Mouse (Mus musculus): ENCODE data around the gene Gm30083. TPM values are rescaled to one million over a fixed set of nuclear protein-coding genes. Genes with fewer than 3 reads are reported as not detected.

Gene Gm30083
- total and polyA plus RNA-seq, 2 experiments from 2014 or later, result not detected

- TF ChIP-seq CTCF (IDR thresholded peaks at IDR 0.05; ENCODE audit: low read depth) (no peak), EP300 (IDR thresholded peaks at IDR 0.05; ENCODE audit: low read depth) (no peak)
- Histone ChIP-seq H3K4me2 (ENCODE audit: low read depth, low read length) (no peak overlapping the region), H3K9me3 (replicated peaks; ENCODE audit: control insufficient read depth, low read length) (no peaks in the 10 kb centered on the region), H3K27ac (ENCODE audit: low read depth) (no peak overlapping the region), H3K4me3 (ENCODE audit: low read depth, low read length) (no peak overlapping the region), H3K9ac (replicated peaks; ENCODE audit: low read depth, low read length) (no peak overlapping the region), H3K27me3 (ENCODE audit: control insufficient read depth, insufficient read depth, low read length) (0 out of 2 replicates have a peak, but pooled peaks cover 2% of the 10 kb centered on the region), H3K36me3 (replicated peaks; ENCODE audit: control insufficient read depth, insufficient read depth, low read length) (no peaks in the 10 kb centered on the region), H3K4me1 (ENCODE audit: control insufficient read depth, insufficient read depth) (no peaks in the 10 kb centered on the region)
- no peak for ATAC-seq (ENCODE audit: insufficient read depth, low read depth)
- DNase-seq (ENCODE audit: low spot score), result no peak
- WGBS, result 71% methylated on average over 5 of the region's 5 CpGs
Measured at GRCm38 (mm10) chr14:33942222-33942621, 72.8 kb downstream of the Gm30083 start.

GRCm38 (mm10) chr14:33940739-33941138 lies 74.2 kb downstream of the Gm30083 start, which contains the start of gene Gdf2:
Gdf2 (plus strand) TSS chr14:33941039.
- Histone ChIP-seq H3K36me3 (replicated peaks; ENCODE audit: control insufficient read depth, insufficient read depth, low read length) (no peaks in the 10 kb centered on the region), H3K27me3 (ENCODE audit: control insufficient read depth, insufficient read depth, low read length) (0 out of 2 replicates have a peak, but pooled peaks cover 5% of the 10 kb centered on the region), H3K4me3 (ENCODE audit: low read depth, low read length) (no peak within 1 kb of the TSS), H3K4me1 (ENCODE audit: control insufficient read depth, insufficient read depth) (no peaks in the 10 kb centered on the region), H3K9me3 (replicated peaks; ENCODE audit: control insufficient read depth, low read length) (no peaks in the 10 kb centered on the region), H3K4me2 (ENCODE audit: low read depth, low read length) (no peak within 1 kb of the TSS), H3K27ac (ENCODE audit: low read depth) (no peak within 1 kb of the TSS), H3K9ac (replicated peaks; ENCODE audit: low read depth, low read length) (no peak within 1 kb of the TSS)
- TF ChIP-seq CTCF (IDR thresholded peaks at IDR 0.05; ENCODE audit: low read depth) (no peak), EP300 (IDR thresholded peaks at IDR 0.05; ENCODE audit: low read depth) (no peak)
- WGBS, result 22% methylated on average over 8 of the region's 8 CpGs
- ATAC-seq (ENCODE audit: insufficient read depth, low read depth) (peak; percentile 28; the same call in 1 of the 2 replicates), DNase-seq (ENCODE audit: low spot score) (no peak)

- ATAC-seq (ENCODE audit: insufficient read depth, low read depth) (peak; percentile 59), DNase-seq (ENCODE audit: low spot score) (peak; percentile 63)
- H3K27ac ChIP-seq (ENCODE audit: low read depth), result no peak overlapping the region
- H3K4me3 ChIP-seq (ENCODE audit: low read depth, low read length), result peak overlapping the region; percentile 20; the same call in 1 of the 2 replicates
- H3K27me3 ChIP-seq (ENCODE audit: control insufficient read depth, insufficient read depth, low read length), result 0 out of 2 replicates have a peak, but pooled peaks cover 8% of the 10 kb centered on the region
- WGBS, result 29% methylated on average over 9 of the region's 9 CpGs
- no peak overlapping the region for H3K9ac ChIP-seq (replicated peaks; ENCODE audit: low read depth, low read length)
- no peaks in the 10 kb centered on the region for H3K4me1 ChIP-seq (ENCODE audit: control insufficient read depth, insufficient read depth)
- no peaks in the 10 kb centered on the region for H3K9me3 ChIP-seq (replicated peaks; ENCODE audit: control insufficient read depth, low read length)
- H3K36me3 ChIP-seq (replicated peaks; ENCODE audit: control insufficient read depth, insufficient read depth, low read length), result no peaks in the 10 kb centered on the region
- no peak for TF ChIP-seq EP300 (IDR thresholded peaks at IDR 0.05; ENCODE audit: low read depth)
- TF ChIP-seq CTCF (IDR thresholded peaks at IDR 0.05; ENCODE audit: low read depth), result peak; percentile 87
- peak overlapping the region; percentile 44 for H3K4me2 ChIP-seq (ENCODE audit: low read depth, low read length)
Measured at GRCm38 (mm10) chr14:33939117-33939516, 75.9 kb downstream of the Gm30083 start.

Other genes starting within 250 kb of the Gm30083 start
- 1.1 and 2.2 TPM in 2 replicates for gene Gdf10, start 91.6 kb downstream of the Gm30083 start, total RNA-seq (2014; rRNA removed; ENCODE audit: low replicate concordance)
- 1.6 and 2.3 TPM in 2 replicates for gene Gdf10, start 91.6 kb downstream of the Gm30083 start, polyA plus RNA-seq (2015; fragmentation: Nextera tagmentation; extraction: Ambion mirVana)
- 0.12 and 3.0 TPM in 2 replicates for gene Gdf2, start 74.1 kb downstream of the Gm30083 start, total RNA-seq (2014; rRNA removed; ENCODE audit: low replicate concordance)
- 0.25 and 0.27 TPM in 2 replicates for gene Gdf2, start 74.1 kb downstream of the Gm30083 start, polyA plus RNA-seq (2015; fragmentation: Nextera tagmentation; extraction: Ambion mirVana)
- gene Rbp3, start 61.2 kb downstream of the Gm30083 start, total RNA-seq (2014; rRNA removed; ENCODE audit: low replicate concordance), result not detected in 2 replicates
- not detected in 2 replicates for gene Rbp3, start 61.2 kb downstream of the Gm30083 start, polyA plus RNA-seq (2015; fragmentation: Nextera tagmentation; extraction: Ambion mirVana)
- not detected in 2 replicates for gene Zfp488, start 36.4 kb downstream of the Gm30083 start, total RNA-seq (2014; rRNA removed; ENCODE audit: low replicate concordance)
- gene Zfp488, start 36.4 kb downstream of the Gm30083 start, polyA plus RNA-seq (2015; fragmentation: Nextera tagmentation; extraction: Ambion mirVana), result not detected in 2 replicates
- not detected in 2 replicates for gene Gm5460, start 1.6 kb upstream of the Gm30083 start, total RNA-seq (2014; rRNA removed; ENCODE audit: low replicate concordance)
- 0.04 and 0.05 TPM in 2 replicates for gene Gm5460, start 1.6 kb upstream of the Gm30083 start, polyA plus RNA-seq (2015; fragmentation: Nextera tagmentation; extraction: Ambion mirVana)
- gene Antxrl, start 37.5 kb upstream of the Gm30083 start, total RNA-seq (2014; rRNA removed; ENCODE audit: low replicate concordance), result not detected in 2 replicates
- not detected in 2 replicates for gene Antxrl, start 37.5 kb upstream of the Gm30083 start, polyA plus RNA-seq (2015; fragmentation: Nextera tagmentation; extraction: Ambion mirVana)
- 4.8 and 5.5 TPM in 2 replicates for gene Anxa8, start 70.8 kb upstream of the Gm30083 start, total RNA-seq (2014; rRNA removed; ENCODE audit: low replicate concordance)
- gene Anxa8, start 70.8 kb upstream of the Gm30083 start, polyA plus RNA-seq (2015; fragmentation: Nextera tagmentation; extraction: Ambion mirVana), result 1.7 and 2.3 TPM in 2 replicates
- not detected in 2 replicates for gene A630023A22Rik, start 87.6 kb upstream of the Gm30083 start, total RNA-seq (2014; rRNA removed; ENCODE audit: low replicate concordance)
- gene A630023A22Rik, start 87.6 kb upstream of the Gm30083 start, polyA plus RNA-seq (2015; fragmentation: Nextera tagmentation; extraction: Ambion mirVana), result not detected in 2 replicates
- gene Npy4r, start 137.3 kb upstream of the Gm30083 start, total RNA-seq (2014; rRNA removed; ENCODE audit: low replicate concordance), result not detected in 2 replicates
- gene Npy4r, start 137.3 kb upstream of the Gm30083 start, polyA plus RNA-seq (2015; fragmentation: Nextera tagmentation; extraction: Ambion mirVana), result 0.04 and 0.08 TPM in 2 replicates
- gene Gprin2, start 186.5 kb upstream of the Gm30083 start, total RNA-seq (2014; rRNA removed; ENCODE audit: low replicate concordance), result 0.31 and 0.53 TPM in 2 replicates
- gene Gprin2, start 186.5 kb upstream of the Gm30083 start, polyA plus RNA-seq (2015; fragmentation: Nextera tagmentation; extraction: Ambion mirVana), result 0.11 and 0.18 TPM in 2 replicates
- gene Syt15, start 204.4 kb upstream of the Gm30083 start, total RNA-seq (2014; rRNA removed; ENCODE audit: low replicate concordance), result 0.89 and 1.0 TPM in 2 replicates
- 0.31 and 0.65 TPM in 2 replicates for gene Syt15, start 204.4 kb upstream of the Gm30083 start, polyA plus RNA-seq (2015; fragmentation: Nextera tagmentation; extraction: Ambion mirVana)